Mouse (Mus musculus): Measurements from ENCODE around the gene Igf2bp3.
A peak's percentile ranks its signal among the peaks of the same experiment; 100 is the strongest.

GRCm38 (mm10) chr6:49214086-49214927, 450 bp downstream of the Igf2bp3 start:
- TF ChIP-seq MXI1 (IDR thresholded peaks at IDR 0.05; ENCODE audit: low read depth, low read length): peak; percentile 88
- TF ChIP-seq RCOR1 (conservative IDR thresholded peaks at IDR 0.05; ENCODE audit: low read depth, low read length): no peak
- 0 out of 2 replicates have a peak, but pooled peaks have one; percentile 27 for TF ChIP-seq MEF2A (IDR thresholded peaks at IDR 0.05; ENCODE audit: borderline replicate concordance, low read depth, low read length)
- TF ChIP-seq E2F4 (IDR thresholded peaks at IDR 0.05; ENCODE audit: insufficient replicate concordance, low read depth, low read length): no peak
- TF ChIP-seq CTCF (conservative IDR thresholded peaks at IDR 0.05 in 1 of 2, IDR thresholded peaks at IDR 0.05 in 1 of 2; ENCODE audit: low read depth in 2 of 2, low read length in 2 of 2): no peak
- no peak for TF ChIP-seq BHLHE40 (IDR thresholded peaks at IDR 0.05; ENCODE audit: low read depth, low read length)
